Mouse (Mus musculus) limb, embryonic 13.5 days (tissue): ENCODE measurements around the gene Kmt2e. TPM values are rescaled to one million over a fixed set of nuclear protein-coding genes. Genes with fewer than 3 reads are reported as not detected.
"Not testable (repeated sequence)": the region's sequence is repeated elsewhere in the genome, so short reads cannot be mapped to it uniquely, and the experiment has no call there.

Experiments used
- ATAC-seq: fragments of 200-750 bp; cut with Nextera tagmentation; 2 replicates; pipeline ENCODE4 v1.8.0; 2017; ENCODE audit warnings: low read depth, moderate number of reproducible peaks, moderate TSS enrichment; ENCODE audit not compliant: low FRiP score
- H3K27ac ChIP-seq: fragments of 300-500 bp; sonication (generic); 2 replicates; pipeline ENCODE4 v1.5.1; 2015; ENCODE audit warnings: inconsistent platforms, mild to moderate bottlenecking, moderate library complexity
- H3K27me3 ChIP-seq: fragments of 300-500 bp; sonication (generic); 2 replicates; pipeline ENCODE4 v1.6.1; 2015; ENCODE audit warnings: mild to moderate bottlenecking, inconsistent platforms
- H3K36me3 ChIP-seq: fragments of 300-500 bp; sonication (generic); 2 replicates; pipeline ENCODE4 v1.6.1; 2015; ENCODE audit warnings: inconsistent platforms, mild to moderate bottlenecking, moderate library complexity
- H3K4me1 ChIP-seq: fragments of 300-500 bp; sonication (generic); 2 replicates; pipeline ENCODE4 v1.6.1; 2015; ENCODE audit warnings: inconsistent platforms
- H3K4me2 ChIP-seq: fragments of 300-500 bp; sonication (generic); replicated peaks from 2 replicates; pipeline ENCODE4 v1.6.1; 2015; ENCODE audit warnings: inconsistent platforms, mild to moderate bottlenecking, moderate library complexity
- H3K4me3 ChIP-seq: fragments of 300-500 bp; sonication (generic); 2 replicates; pipeline ENCODE4 v1.5.1; 2015; ENCODE audit warnings: moderate library complexity, mild to moderate bottlenecking, inconsistent platforms
- H3K9ac ChIP-seq: fragments of 300-500 bp; sonication (generic); 2 replicates; pipeline ENCODE4 v1.6.1; 2015; ENCODE audit warnings: mild to moderate bottlenecking, inconsistent platforms
- H3K9me3 ChIP-seq: fragments of 300-500 bp; sonication (generic); 2 replicates; pipeline ENCODE4 v1.6.1; 2016; ENCODE audit warnings: inconsistent platforms
- WGBS: fragments of 180-500 bp; shearing (Covaris S2); methylation state at CpG from one replicate; pipeline ENCODE4 v1.1.7; 2015; 5-methylcytosine and 5-hydroxymethylcytosine counted together
- polyA plus RNA-seq: library from polyadenylated mRNA; unstranded; fragments of >200 nt; fragmentation: Nextera tagmentation; extraction: Ambion mirVana; gene quantifications from 2 replicates; pipeline ENCODE4 v1.2.1, GENCODE M21; 2015

The Kmt2e gene
- polyA plus RNA-seq, 1 experiment from 2014 or later = 123 TPM

DNA sequence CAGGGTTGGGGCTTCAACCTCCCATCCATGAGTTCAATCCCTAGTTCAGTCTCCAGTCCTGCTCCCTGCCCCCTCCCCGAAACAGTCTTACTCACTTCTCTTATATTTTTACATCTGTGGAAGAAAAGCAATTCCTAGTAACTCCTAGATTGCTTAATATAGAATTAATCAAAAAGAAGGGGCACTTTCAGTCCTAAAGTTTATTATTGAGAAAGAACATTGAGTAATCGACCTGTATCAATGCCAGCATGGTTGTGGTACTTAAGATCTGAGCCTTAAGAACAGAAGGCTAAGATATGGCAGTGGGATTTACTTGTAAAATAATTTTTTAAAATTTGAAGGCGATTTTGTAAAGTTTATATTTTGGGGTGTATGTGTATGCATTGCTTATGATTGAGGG is 5.6 kb downstream of the Kmt2e start:
- Histone ChIP-seq H3K36me3 (no peaks in the 10 kb centered on the region), H3K27ac (no peak overlapping the region), H3K4me1 (peaks cover 13% of the 10 kb centered on the region), H3K4me2 (no peak overlapping the region), H3K9me3 (no peaks in the 10 kb centered on the region), H3K4me3 (no peak overlapping the region), H3K27me3 (no peaks in the 10 kb centered on the region), H3K9ac (no peak overlapping the region)
- no peak for ATAC-seq
- WGBS = 85% methylated on average over 3 of the region's 3 CpGs

DNA sequence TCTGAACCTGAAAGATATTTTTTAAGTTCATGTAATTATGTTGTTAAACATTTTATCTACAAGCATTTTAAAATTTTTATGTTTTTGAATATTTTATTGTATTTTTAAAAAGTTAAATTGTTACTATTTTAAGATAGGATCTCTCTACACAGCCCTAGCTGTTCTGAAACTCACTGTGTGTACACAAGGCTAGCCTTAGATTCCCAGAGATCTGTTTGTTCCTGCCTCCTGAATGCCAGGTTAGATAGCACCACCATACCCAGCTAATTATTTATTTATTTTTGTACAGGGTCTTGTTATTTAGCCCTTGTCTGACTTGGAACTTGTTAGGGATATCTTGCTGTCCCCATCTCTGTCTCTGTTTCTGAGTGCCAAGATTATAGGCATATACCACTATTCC is 6.3 kb downstream of the Kmt2e start:
- ATAC-seq = no peak
- H3K27me3 ChIP-seq = no peaks in the 10 kb centered on the region
- H3K4me2 ChIP-seq = no peak overlapping the region
- H3K9ac ChIP-seq = no peak overlapping the region
- H3K9me3 ChIP-seq = no peaks in the 10 kb centered on the region
- no peak overlapping the region for H3K4me3 ChIP-seq
- no peaks in the 10 kb centered on the region for H3K36me3 ChIP-seq
- H3K4me1 ChIP-seq = peaks cover 13% of the 10 kb centered on the region
- H3K27ac ChIP-seq = no peak overlapping the region

DNA sequence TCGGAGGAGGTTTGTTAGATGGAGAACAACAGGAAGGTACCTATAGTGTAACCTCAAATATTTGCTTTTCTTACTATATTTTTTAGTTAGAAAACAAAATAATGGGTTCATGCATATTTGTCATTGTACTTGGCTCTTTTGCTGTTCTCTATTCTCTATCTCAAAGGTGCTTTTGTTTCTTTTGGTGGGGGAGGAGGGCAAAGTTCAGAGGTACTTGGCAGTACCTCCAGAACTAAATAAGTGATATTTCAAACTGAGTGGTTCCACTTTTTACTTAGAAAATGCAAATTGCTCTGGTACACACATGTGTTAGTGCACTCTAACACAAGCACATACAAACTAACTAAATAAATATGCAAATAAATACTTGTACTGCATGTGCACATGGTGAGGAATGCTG is 7.7 kb downstream of the Kmt2e start:
- no peak for ATAC-seq
- no peak overlapping the region for H3K4me2 ChIP-seq
- WGBS = 88% methylated on average over 1 of the region's 1 CpGs

DNA sequence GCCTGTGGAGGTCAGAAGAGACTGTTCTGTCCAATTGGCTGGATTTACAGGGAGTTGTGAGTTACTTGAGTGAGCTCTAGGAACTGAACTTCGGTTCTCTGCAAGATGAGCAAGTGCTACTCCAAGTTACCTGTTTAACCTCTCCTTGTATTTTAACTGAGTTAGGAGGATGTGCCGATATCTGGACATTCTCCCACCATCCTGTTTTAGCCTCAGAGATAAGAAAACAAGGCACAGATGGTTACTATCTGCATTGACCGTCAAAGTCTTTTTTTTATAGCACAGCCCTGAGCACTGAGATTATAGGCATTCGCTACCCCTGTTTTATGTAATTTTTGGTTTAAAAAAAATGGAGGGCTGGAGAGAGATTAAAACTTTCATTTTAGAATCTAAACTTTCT is 10.2 kb downstream of the Kmt2e start:
- Histone ChIP-seq H3K4me1 (no peaks in the 10 kb centered on the region), H3K4me2 (no peak overlapping the region), H3K9ac (no peak overlapping the region), H3K27me3 (no peaks in the 10 kb centered on the region), H3K4me3 (no peak overlapping the region), H3K27ac (no peak overlapping the region; the same call in 1 of the 2 replicates), H3K36me3 (no peaks in the 10 kb centered on the region), H3K9me3 (no peaks in the 10 kb centered on the region)
- no peak for ATAC-seq
- 80% methylated on average over 4 of the region's 4 CpGs for WGBS

More for the DNA sequence above, 7.7 kb downstream of the Kmt2e start:
- no peak overlapping the region for H3K4me3 ChIP-seq
- H3K27me3 ChIP-seq = no peaks in the 10 kb centered on the region
- no peaks in the 10 kb centered on the region for H3K9me3 ChIP-seq
- no peaks in the 10 kb centered on the region for H3K36me3 ChIP-seq
- no peak overlapping the region for H3K9ac ChIP-seq
- H3K4me1 ChIP-seq = peaks cover 7% of the 10 kb centered on the region; the same call in 1 of the 2 replicates
- no peak overlapping the region for H3K27ac ChIP-seq

DNA sequence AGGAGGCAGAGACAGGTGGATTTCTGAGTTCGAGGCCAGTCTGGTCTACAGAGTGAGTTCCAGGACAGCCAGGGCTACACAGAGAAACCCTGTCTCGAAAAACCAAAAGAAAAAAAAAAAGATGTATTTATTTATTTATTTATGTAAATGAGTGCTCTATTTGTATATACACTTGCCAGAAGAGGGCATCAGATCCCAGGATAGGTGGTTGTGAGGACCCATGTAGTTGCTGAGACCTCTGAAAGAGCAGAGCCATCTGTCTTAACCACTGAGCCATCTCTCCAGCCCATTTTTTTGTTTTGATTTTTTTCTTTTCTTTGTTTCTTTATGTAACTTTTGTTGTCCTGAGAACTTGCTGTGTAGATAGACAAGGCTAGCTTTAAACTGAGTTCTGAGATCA is 19.3 kb downstream of the Kmt2e start:
- H3K27ac ChIP-seq, H3K4me2 ChIP-seq, H3K27me3 ChIP-seq, H3K4me3 ChIP-seq, H3K9ac ChIP-seq, ATAC-seq, H3K9me3 ChIP-seq: not testable (repeated sequence)
- peaks cover 14% of the 10 kb centered on the region for H3K4me1 ChIP-seq
- peaks cover 31% of the 10 kb centered on the region for H3K36me3 ChIP-seq
- 72% methylated on average over 2 of the region's 2 CpGs for WGBS

DNA sequence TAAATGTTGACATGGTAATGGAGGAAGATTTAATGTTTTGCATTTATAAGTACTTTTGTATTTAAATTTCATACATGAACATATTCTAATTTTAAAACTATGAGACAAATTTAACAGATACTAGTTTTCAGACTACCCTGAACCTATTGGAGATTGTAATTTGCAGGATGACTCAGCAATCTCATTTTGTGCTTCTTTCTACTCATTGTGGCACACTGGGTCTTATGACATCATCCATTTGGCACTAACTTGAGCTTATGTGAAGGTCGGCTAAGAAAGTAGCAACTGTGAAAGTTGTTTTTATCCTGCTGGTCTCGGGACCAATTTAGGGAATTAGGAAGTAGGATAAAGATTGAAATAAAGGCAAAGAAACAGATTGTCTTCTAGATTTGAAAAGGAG is 27.4 kb downstream of the Kmt2e start:
- H3K4me3 ChIP-seq = no peak overlapping the region
- H3K9me3 ChIP-seq = no peaks in the 10 kb centered on the region
- H3K4me1 ChIP-seq = peaks cover 21% of the 10 kb centered on the region
- no peaks in the 10 kb centered on the region for H3K27me3 ChIP-seq
- peaks cover 35% of the 10 kb centered on the region for H3K36me3 ChIP-seq
- H3K4me2 ChIP-seq = no peak overlapping the region
- H3K9ac ChIP-seq = no peak overlapping the region
- 59% methylated on average over 2 of the region's 2 CpGs for WGBS
- ATAC-seq = no peak
- no peak overlapping the region for H3K27ac ChIP-seq

DNA sequence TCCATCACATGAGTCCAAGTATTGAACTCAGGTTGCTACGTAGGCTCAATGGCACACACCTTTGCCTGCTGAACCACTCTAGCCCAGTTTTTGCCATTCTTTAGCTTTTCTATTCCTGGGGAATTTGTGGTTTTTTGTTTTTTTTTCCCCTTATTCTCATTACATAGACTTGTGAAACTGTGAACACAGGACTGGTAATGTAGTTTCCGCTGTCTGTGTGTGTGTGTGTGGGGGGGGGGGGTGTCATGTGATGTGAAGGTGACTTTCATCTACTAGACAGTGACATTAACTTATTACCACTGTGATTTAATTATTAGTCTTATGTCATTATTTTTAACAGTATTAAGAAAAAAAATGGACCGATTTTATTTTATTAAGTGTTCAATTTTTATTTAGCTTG is 30.0 kb downstream of the Kmt2e start:
- Histone ChIP-seq H3K4me2 (no peak overlapping the region), H3K36me3 (peaks cover 45% of the 10 kb centered on the region), H3K27ac (no peak overlapping the region), H3K27me3 (no peaks in the 10 kb centered on the region), H3K4me3 (no peak overlapping the region), H3K9me3 (no peaks in the 10 kb centered on the region), H3K9ac (no peak overlapping the region), H3K4me1 (0 out of 2 replicates have a peak, but pooled peaks cover 4% of the 10 kb centered on the region)
- 98% methylated on average over 3 of the region's 3 CpGs for WGBS
- ATAC-seq = no peak

DNA sequence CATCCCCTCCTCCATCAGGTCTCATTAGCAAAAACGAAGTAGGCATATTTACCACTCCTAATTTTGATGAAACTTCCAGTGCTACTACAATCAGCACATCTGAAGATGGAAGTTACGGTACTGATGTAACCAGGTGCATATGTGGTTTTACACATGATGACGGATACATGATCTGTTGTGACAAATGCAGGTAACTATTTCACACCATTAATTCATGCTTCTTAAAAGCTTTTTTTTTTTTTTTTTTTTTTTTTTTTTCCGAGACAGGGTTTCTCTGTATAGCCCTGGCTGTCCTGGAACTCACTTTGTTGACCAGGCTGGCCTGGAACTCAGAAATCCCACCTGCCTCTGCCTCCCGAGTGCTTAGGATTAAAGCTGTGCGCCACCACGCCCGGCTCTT is 30.5 kb downstream of the Kmt2e start:
- WGBS = 89% methylated on average over 8 of the region's 8 CpGs
- Histone ChIP-seq H3K27me3 (no peaks in the 10 kb centered on the region), H3K4me2 (no peak overlapping the region), H3K4me3 (no peak overlapping the region), H3K4me1 (0 out of 2 replicates have a peak, but pooled peaks cover 4% of the 10 kb centered on the region), H3K9ac (no peak overlapping the region), H3K27ac (no peak overlapping the region), H3K36me3 (peaks cover 50% of the 10 kb centered on the region), H3K9me3 (no peaks in the 10 kb centered on the region)
- no peak for ATAC-seq

DNA sequence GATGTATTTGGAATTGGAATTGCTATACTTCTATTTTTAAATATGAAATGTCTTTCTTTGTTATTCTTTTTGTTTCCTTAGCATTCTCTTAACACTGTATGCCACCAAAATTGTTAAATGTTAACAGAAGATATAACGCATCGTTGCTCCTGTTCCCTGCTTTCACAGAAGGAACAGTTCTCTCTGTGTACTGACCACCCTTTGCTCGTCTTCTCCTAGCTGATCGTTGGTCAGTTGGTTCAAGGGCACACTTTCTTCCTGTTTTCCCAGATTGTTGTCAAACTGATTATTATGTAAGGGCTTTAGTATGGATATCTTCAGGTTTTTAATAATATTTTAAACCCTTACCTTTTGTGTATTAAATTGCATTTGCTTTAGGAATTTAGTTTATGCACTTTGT is 32.3 kb downstream of the Kmt2e start:
- no peak overlapping the region for H3K9ac ChIP-seq
- H3K4me2 ChIP-seq = no peak overlapping the region
- no peak for ATAC-seq
- 95% methylated on average over 4 of the region's 4 CpGs for WGBS
- no peaks in the 10 kb centered on the region for H3K9me3 ChIP-seq
- H3K27ac ChIP-seq = no peak overlapping the region
- peaks cover 62% of the 10 kb centered on the region for H3K36me3 ChIP-seq
- no peaks in the 10 kb centered on the region for H3K27me3 ChIP-seq
- no peak overlapping the region for H3K4me3 ChIP-seq
- 0 out of 2 replicates have a peak, but pooled peaks cover 4% of the 10 kb centered on the region for H3K4me1 ChIP-seq

DNA sequence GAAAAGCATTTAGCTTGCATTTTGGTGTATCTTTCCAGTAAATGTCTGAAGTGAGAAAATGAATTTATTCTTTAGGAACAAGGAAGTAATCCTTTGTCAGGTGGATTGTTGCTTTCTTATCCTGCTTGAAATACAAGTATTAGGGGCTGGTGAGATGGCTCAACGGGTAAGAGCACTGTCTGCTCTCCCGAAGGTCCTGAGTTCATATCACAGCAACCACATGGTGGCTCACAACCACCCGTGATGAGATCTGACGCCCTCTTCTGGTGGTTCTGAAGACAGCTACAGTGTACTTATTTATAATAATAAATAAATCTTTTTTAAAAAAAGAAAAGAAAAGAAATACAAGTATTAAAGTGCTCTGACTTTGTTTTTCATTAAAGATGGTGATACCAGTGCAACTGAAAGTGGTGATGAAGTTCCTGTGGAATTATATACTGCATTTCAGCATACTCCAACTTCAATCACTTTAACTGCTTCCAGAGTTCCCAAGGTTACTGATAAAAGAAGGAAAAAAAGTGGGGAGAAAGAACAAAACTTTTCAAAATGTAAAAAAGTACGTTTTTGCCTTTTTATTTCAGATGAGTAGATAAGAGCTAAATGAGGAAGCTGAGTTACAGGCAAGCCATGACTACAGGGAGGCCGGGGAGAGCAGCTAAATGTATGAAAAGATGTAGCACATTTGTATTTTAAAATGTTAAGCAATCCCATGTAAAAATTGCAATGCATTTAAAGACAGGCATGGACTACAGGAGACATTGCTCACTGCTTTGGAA is 39.0 kb downstream of the Kmt2e start:
- Histone ChIP-seq H3K27me3 (no peaks in the 10 kb centered on the region), H3K4me2 (no peak overlapping the region), H3K4me1 (no peaks in the 10 kb centered on the region), H3K9ac (no peak overlapping the region), H3K36me3 (peaks cover 58% of the 10 kb centered on the region), H3K4me3 (no peak overlapping the region), H3K9me3 (no peaks in the 10 kb centered on the region), H3K27ac (no peak overlapping the region)
- WGBS = 74% methylated on average over 6 of the region's 6 CpGs
- ATAC-seq = no peak

DNA sequence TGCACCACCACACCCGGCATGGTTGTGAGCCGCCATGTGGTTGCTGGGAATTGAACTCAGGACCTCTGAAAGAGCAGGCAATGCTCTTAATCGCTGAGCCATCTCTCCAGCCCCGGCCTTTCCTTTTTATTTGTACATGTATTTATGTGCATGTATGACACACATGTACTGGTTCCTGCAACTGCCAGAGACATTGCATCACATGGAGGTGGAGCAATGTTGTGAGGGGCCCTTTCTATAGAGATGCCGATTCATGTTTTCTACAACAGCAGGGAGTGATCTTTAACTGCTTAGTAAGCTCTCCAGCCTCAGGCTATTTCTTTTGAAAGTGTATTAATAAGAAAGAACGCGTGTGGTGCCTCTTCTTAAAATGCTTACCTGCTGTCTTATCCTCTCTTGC is 49.6 kb downstream of the Kmt2e start:
- no peaks in the 10 kb centered on the region for H3K4me1 ChIP-seq
- no peak for ATAC-seq

DNA sequence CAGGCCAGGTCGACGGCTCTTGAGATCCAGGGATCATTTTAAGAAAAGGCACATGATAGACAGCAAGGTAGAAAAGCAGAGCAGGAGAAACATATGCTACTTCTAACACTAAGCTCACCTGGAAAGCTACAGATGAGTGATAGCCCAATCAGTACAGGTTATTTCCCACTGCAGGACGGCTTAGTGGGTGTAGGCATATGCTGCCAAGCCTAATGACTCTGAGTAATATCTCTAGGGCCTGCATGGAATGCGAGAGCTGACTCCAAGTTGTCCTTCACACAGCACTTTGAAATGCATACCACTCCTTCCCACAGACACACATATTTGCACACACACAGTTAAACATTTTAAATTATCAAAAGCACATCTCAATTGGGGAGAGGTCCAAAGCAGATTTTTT is 55.0 kb downstream of the Kmt2e start:
- H3K9me3 ChIP-seq = no peaks in the 10 kb centered on the region
- peaks cover 86% of the 10 kb centered on the region for H3K36me3 ChIP-seq
- no peaks in the 10 kb centered on the region for H3K4me1 ChIP-seq
- WGBS = 86% methylated on average over 4 of the region's 4 CpGs
- H3K9ac ChIP-seq = no peak overlapping the region
- H3K27me3 ChIP-seq = no peaks in the 10 kb centered on the region
- ATAC-seq = no peak
- no peak overlapping the region for H3K4me3 ChIP-seq
- no peak overlapping the region for H3K27ac ChIP-seq
- no peak overlapping the region for H3K4me2 ChIP-seq

More for the DNA sequence above, 49.6 kb downstream of the Kmt2e start:
- no peaks in the 10 kb centered on the region for H3K9me3 ChIP-seq
- no peak overlapping the region for H3K4me3 ChIP-seq
- no peaks in the 10 kb centered on the region for H3K27me3 ChIP-seq
- H3K27ac ChIP-seq = no peak overlapping the region
- peaks cover 76% of the 10 kb centered on the region for H3K36me3 ChIP-seq
- no peak overlapping the region for H3K4me2 ChIP-seq
- no peak overlapping the region for H3K9ac ChIP-seq
- WGBS = 86% methylated on average over 7 of the region's 7 CpGs

DNA sequence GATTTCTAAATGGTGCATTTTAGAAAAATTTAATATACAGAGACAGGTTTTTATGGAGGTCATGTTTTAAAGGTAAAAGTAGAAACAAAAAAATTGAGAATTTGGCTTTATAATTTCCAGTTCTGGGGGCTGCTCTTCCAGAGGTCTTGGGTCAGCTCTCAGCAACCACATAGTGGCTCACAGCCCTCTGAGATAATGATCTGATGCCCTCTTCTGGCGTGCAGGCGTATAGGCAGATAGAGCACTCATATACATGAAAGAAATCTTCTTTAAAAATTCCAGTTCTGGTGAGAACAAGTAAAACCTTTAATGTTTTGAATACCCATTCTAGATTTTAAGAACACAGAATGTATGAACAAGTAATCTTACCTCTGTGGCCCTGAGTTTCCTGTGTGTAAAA is 56.6 kb downstream of the Kmt2e start:
- Histone ChIP-seq H3K36me3 (peaks cover 83% of the 10 kb centered on the region), H3K9me3 (no peaks in the 10 kb centered on the region), H3K4me1 (no peaks in the 10 kb centered on the region), H3K27ac (no peak overlapping the region), H3K4me3 (no peak overlapping the region), H3K4me2 (no peak overlapping the region), H3K9ac (no peak overlapping the region), H3K27me3 (no peaks in the 10 kb centered on the region)
- 52% methylated on average over 2 of the region's 2 CpGs for WGBS
- ATAC-seq = no peak
